Mouse (Mus musculus) adrenal gland, adult 8-10 months (tissue): ENCODE measurements at regions not wholly inside any gene's neighbourhood (a gene's known extent, or its start where the extent isn't known, plus 50 kb on each side); places are given as distances from the start of the nearest gene placed in this dataset.

Experiments
- DNase-seq: peaks from one replicate; pipeline ENCODE4 v3.0.0; 2022

GRCm38 (mm10) chr10:66911261-66911911, 184.5 kb upstream of the Jmjd1c start:
- peak; percentile 48 for DNase-seq

- DNase-seq: no peak
Measured at GRCm38 (mm10) chr10:66912440-66912839, 183.5 kb upstream of the Jmjd1c start.

GRCm38 (mm10) chr10:66913187-66913586, 182.7 kb upstream of the Jmjd1c start:
- no peak for DNase-seq

GRCm38 (mm10) chr10:66913627-66914026, 182.3 kb upstream of the Jmjd1c start:
- DNase-seq: no peak

- DNase-seq: peak; percentile 54
Measured at GRCm38 (mm10) chr10:66914288-66914975, 181.5 kb upstream of the Jmjd1c start.

GRCm38 (mm10) chr10:66915801-66916200, 180.1 kb upstream of the Jmjd1c start:
- no peak for DNase-seq

GRCm38 (mm10) chr10:66917725-66918124, 178.2 kb upstream of the Jmjd1c start:
- no peak for DNase-seq

GRCm38 (mm10) chr10:66918713-66919112, 177.2 kb upstream of the Jmjd1c start:
- DNase-seq: no peak

- peak; percentile 72 for DNase-seq
Measured at GRCm38 (mm10) chr10:66919953-66920760, 175.8 kb upstream of the Jmjd1c start.

GRCm38 (mm10) chr10:66920761-66921684, 174.9 kb upstream of the Jmjd1c start:
- DNase-seq: peak; percentile 94

GRCm38 (mm10) chr10:66921776-66922175, 174.1 kb upstream of the Jmjd1c start:
- no peak for DNase-seq

GRCm38 (mm10) chr10:66922314-66922713, 173.6 kb upstream of the Jmjd1c start:
- DNase-seq: no peak

- DNase-seq: no peak
Measured at GRCm38 (mm10) chr10:66923947-66924346, 172.0 kb upstream of the Jmjd1c start.

GRCm38 (mm10) chr10:66924418-66924817, 171.5 kb upstream of the Jmjd1c start:
- no peak for DNase-seq

GRCm38 (mm10) chr10:66925553-66926127, 170.3 kb upstream of the Jmjd1c start:
- no peak for DNase-seq

- DNase-seq: no peak
Measured at GRCm38 (mm10) chr10:66927651-66928050, 168.3 kb upstream of the Jmjd1c start.

- DNase-seq: peak; percentile 63
Measured at GRCm38 (mm10) chr10:66928211-66928990, 167.5 kb upstream of the Jmjd1c start.

GRCm38 (mm10) chr10:66930563-66930962, 165.4 kb upstream of the Jmjd1c start:
- DNase-seq: no peak

GRCm38 (mm10) chr10:66931505-66931904, 164.4 kb upstream of the Jmjd1c start:
- no peak for DNase-seq

- DNase-seq: no peak
Measured at GRCm38 (mm10) chr10:66932544-66932943, 163.4 kb upstream of the Jmjd1c start.

GRCm38 (mm10) chr10:66933689-66934088, 162.2 kb upstream of the Jmjd1c start:
- DNase-seq: no peak
